Mouse (Mus musculus) adrenal gland, postnatal 4 days (tissue): ENCODE measurements around the gene Fas. TPM values are rescaled to one million over a fixed set of nuclear protein-coding genes. Genes with fewer than 3 reads are reported as not detected.

Experiments used
- DNase-seq, 2 experiments: peaks; one replicate each; pipeline ENCODE4 v3.0.0; 2021 to 2022; ENCODE audit warnings: low spot score in 2 of 2, mixed read lengths in 2 of 2
- total RNA-seq, 2 experiments: library from RNA; stranded (reverse); gene quantifications; 2 replicates each; pipeline ENCODE4 v1.2.3; 2021

Gene Fas
- total RNA-seq, 2 experiments from 2014 or later = 5.1 to 9.9 TPM

DNA sequence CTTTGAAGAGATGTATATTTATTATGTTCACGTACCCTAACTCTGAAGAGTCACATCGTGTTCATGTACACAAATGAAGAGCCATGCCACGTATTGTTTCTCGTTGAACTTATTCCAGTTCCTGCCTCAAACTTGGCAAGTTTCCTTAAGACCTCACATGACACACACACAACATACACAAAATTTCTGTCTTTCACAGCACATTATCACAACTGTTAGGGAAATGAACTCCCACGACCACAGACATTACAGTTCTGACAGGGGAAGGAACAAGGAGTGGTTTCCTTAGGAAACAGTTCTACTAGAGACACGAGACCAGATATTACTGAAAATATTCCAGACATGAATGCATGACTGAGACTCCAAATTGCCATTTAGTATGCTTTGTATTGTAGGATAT is 6.9 kb upstream of the Fas start:
- DNase-seq = no peak

DNA sequence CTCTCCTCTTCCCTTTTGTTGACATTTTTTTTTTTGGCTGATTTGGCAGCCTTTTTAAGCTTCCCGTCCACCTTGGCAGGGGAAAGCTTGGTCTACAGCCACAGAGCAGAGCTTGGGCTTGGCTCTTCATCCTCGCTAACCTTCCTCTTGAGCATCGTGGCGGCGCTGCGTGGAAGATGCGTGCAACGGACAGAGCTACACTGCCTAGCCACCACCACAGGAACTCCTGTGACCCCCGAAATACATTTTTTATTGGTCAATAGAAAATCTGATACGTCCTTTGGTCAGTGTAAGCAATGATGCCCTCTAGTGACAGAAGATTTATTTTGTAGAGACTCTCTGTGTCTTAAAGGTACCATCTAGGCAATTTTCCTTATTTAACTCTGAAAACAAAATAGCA is 6.1 kb upstream of the Fas start:
- no peak for DNase-seq

DNA sequence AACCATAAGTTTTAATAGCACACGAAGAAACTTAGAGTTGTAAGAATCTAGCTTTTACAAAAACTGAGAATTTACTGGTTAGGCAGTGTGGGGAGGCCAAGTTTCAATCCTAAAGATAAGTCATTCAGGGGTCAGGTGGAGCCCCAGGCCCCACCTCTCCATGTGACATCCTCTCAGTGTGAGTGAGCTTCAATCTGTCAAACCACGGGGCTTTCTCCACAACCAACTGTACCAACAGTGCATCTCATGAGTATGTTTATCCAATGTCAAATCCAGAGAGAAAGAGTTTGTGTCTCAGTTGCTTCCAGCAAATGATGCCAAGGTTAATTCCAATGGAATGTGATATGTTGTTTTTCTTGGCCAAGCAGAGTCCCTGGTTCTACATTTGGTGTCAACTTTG is 5.6 kb upstream of the Fas start:
- DNase-seq = no peak

DNA sequence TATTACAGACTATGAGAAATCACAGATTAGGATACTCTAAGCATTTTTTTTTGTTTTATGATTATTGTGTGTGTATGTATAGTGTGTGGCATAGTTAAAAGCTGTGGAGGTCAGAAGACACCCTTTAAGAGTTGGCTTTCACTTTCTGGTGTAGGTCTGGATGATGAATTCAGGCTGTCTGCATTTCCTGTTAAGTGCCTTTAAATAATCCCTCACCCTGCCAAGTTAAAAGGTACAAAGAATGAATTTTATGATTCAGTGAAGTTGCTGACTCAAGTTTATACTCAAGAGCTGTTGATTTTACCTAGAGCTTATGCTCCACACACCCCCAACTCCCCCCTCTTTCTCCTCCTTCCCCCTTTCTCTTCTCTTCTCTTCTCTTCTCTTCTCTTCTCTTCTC is 3.2 kb upstream of the Fas start:
- no peak for DNase-seq

DNA sequence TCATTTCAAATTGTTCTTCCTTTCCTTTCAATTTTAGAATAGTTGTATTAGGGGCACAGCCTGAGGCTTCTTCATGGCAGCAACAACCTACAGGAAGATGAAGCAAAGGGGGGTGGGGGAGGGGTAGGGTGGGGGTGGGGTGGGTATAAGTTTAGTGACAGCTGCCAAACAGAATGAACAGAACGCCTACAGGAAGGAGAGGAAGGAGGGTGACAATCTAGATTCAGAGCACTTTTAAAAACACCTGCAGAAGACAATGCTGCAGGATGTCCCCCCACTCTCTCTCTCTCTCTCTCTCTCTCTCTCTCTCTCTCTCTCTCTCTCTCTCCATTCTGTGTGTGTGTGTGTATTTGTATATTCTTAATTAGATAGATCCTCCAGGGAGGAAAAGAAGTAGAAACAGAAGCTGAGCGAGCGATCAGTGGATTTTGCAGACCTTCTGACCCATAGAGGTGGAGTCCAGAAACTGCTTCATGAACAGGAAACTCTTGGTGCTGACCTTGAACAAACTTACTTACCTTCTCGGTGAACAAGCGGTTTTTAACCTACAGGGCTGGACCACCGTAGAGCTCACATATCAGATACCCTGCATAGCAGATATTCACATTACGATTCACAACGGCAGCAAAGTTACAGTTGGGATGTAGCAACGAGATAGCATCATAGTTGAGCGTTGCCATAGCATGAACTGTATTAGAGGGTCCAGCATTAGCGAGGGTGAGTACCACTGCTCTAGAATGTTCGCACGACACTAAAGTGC is 2.6 kb upstream of the Fas start:
- DNase-seq = no peak

DNA sequence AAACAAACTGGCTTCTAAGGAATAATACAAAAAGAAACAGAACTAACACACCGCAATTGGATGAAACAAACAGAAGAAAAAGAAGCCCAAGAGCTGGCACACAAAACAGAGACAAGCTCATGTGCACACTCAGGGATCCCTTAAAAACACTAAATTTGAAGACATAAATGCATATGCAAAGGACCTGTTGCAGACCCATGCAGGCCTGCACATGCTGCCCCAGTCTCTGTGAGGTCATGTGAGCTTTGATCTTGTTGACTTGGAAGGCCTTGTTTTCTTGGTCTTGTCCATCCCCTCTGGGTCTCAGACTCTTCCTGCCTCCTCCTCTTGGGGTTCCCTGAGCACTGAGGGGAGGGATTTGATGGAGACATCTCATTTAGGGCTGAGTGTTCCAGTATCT is 1.8 kb upstream of the Fas start:
- DNase-seq = no peak

DNA sequence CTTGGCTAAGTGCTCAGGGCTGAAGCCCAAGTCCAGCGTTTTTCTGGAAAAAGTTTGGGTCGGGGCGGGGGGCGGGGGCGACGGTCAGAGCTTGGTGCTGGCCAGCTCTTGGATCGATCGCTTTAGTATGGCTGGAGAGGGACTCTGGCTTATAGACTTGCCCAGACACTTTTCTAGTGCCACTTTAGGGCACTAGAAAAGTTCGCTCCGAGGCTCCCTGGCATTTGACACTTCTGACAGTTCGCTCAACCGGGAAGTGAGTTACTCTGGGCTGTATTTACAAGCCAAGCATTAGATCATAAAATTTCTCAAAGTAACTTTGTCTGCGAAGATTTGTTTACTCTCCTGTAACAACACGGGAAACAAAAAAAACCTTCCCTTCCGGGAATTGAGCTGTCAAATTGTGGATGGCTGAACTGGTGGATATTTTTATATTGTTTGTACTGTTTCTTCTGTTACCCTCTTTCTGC is 441 bp downstream of the Fas start:
- no peak for DNase-seq

DNA sequence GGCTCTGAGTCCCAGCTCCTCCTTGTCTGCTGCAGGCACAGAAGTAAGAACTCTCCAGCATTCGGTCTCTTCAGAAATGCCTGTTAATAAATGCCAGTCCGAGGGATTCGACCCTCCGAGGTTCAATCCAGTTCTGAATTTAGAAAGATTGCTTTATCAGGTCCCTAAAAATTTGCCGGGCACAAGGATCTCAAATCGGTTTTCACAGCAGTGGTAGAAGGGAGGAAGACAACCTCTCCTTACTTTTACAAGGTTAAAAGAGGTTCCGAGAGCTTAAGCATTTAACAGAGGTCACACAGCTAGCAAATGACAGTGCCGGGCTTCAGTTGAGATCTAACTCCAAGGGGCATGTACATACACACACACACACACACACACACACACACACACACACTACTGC is 913 bp downstream of the Fas start:
- DNase-seq = no peak

DNA sequence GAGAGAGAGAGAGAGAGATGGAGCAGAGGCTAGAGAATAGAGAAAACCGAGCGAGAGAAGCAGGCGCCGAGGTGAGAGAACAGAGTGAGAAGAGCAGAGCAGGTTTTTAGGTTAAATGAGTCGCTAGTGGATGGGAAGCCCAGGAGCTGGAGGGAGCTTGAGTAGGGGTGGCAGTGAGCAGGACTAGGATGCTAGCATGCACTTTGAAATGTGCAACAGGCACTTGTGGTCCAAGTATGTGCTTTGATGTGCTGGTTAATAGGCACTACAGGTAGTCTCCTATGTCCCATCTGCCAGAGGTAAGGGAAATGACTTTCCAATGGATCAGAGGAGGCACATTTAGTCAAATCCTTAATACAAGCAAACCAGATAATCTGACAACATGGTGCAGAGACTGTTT is 1.5 kb downstream of the Fas start:
- no peak for DNase-seq

DNA sequence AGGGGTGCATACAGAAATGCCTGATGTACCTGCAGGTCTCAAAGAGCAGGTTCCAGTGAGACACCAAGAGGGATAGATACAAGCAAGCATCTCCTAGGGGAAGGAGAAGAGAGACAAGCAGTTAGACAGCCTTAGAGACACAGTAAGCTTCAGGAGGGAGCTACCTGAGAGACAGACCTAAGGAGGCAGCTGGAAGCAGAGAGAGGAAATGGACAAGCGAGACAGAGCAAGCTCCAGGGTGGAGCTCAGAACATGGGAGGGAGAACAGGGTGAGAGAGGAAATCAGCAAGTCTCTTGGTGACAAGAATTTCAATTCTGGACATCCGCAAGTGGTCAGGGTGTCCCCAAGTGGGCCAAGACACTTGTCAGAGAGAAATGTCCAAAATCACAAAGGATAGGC is 2.2 kb downstream of the Fas start:
- DNase-seq = no peak

DNA sequence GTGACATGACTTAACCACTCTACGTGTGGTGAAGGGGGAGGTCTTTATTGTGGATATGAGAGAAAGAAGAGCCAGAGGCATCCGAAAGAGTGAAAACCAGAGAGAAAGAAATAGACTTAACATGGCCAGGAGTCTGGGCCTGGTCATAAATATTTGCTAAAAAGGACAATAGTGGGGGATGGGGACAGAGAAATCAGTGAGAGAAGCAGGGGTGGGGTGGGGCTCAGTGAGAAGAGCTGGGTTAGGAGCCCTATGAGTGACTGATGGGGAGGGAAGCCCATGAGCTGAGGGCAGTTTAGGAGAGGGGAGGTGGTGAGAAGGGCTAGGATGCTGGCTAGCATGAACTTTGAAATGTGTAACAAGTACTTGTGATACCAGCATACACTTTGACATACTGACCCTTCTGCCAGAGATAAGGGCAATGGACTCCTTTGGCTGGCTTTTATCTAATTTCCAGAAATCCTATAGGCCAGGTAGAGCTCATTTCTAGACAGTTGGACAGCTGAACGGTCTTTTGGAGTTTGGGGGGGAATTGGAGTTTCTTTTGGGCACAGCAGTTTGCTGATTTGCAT is 3.0 kb downstream of the Fas start:
- no peak for DNase-seq

DNA sequence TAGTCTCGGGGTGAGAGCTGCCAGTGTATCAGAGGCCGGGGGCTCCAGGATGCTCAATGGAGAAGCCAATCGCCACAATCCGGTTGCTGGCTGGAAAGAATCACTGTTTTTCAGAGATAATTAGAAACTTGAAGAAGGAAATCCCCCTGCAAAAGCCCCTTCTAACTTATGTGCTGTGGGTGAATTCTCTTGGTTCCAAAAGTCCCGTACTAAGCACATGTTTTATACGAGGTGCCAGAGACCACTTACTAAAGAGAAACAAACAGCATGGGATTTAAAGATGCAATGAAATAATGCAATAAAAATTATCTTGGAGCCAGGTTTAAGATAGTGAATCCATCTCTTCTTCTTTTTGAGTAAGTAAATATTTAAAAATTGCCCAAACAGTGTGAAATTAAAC is 5.0 kb downstream of the Fas start:
- no peak for DNase-seq

DNA sequence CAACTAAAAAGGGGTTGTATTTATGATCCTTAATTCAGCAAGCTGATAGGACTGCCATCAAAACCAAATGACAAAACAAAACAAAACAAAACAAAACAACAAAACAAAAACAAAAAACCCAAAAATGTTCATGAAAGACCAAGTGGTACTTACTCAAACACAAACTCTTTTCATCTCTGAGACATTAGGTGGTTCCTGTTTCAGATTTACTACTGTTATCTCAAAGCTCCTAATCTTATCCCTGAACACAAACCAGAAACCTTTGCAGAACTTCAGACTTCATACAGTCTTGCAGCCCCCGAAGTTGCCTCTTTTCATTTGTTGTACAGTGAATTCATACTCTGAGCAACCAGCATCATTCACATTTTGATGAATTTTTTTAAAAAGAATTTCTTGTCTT is 8.1 kb downstream of the Fas start:
- DNase-seq = no peak

DNA sequence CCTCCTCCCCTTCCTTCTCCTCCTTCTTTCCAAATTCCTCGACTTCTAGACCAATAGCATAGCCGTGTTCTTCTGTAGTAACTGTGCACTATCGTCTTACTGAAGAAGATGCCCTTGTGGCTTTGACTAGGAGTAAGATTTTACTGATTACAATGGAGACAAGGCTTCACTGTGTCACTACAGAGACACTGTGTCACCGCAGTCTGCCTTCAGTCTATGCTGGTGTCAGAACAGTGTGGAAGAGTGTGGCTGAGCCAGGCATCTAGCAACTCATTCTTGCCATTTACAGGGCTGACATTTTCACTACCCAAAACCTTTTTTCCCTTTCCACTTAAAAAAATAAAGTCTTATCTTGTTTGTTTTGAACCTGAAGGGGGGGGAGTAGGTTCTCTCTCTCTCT is 8.8 kb downstream of the Fas start:
- DNase-seq = no peak

DNA sequence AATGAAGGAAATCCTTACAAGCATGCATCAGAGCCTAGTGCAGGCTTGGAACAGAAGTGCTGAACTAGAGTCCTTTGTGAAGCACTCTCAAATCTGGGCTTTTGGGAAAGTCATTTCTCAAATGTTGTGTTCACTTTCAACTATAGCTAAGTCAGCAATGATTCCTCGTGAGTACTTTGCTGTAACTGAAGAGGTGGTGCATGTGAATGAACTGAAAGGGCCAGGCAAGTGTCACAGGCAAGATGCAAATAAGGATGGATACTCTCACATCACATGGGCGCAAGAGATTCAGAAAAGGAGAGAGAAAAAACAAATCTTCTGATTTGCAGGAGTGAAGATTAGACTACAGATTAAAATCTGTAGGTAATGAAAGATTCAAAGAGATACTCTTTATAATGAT is 10.0 kb downstream of the Fas start:
- DNase-seq = no peak

DNA sequence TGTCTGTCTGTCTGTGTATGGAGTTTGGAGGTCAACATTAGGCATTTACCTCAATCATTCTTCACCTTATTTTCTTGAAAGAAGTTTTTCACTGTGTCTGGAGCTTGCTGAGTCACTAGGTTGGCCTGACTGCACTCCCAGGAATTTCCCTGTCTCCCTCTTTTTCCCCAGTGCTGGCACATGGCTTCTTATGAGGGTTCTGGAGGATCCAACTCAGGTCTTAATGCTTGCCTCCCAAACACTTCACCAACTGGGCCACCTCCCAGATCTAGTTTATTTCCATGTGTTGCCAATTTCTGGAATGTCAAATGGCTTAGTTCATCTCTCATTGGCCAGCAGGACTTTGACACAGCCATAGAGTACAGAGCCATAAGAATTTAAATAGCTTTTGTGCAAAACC is 14.5 kb downstream of the Fas start:
- DNase-seq = no peak

DNA sequence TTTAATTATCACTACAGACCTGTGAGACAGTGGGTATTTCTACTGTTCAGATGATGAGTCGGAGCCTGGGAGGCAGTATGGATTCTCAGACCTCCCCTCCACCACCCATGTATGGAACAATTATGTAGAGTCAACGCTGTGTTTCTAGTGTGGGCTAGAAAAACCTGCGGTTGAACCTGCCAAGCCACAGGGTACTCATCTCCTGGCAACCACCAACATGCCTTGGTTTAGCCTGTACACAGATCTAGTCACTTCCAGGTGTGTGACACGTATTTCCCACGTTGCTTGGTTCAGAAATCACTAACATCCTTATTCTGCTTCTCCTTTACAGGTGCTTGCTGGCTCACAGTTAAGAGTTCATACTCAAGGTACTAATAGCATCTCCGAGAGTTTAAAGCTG is 16.3 kb downstream of the Fas start:
- DNase-seq = no peak

DNA sequence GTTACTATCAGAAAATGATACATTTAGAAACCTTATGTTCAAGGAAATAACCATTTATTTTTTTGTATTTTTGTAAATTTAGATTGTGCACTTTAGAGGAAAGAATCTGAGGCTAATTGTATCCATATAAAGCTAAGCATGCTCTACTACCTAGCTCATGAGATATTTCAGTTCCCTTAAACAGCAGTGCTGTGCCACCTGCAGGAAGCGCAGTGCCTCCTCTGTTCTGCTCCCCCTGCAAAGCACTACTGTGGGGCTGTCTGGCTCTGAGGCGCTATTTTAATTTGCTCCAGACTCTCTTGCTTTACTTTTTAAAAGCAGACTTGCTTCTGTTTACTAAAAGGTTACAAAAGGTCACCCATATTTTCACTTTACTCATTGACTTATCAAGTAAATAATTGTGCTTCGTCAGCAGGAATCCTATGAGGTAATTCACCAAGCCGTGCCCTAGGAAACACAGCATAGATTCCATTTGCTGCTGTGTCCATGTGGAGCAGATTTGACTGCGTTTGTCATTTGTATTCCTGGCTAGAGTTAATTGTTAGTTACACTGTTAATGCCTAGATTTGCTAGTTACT is 21.8 kb downstream of the Fas start:
- no peak for DNase-seq

DNA sequence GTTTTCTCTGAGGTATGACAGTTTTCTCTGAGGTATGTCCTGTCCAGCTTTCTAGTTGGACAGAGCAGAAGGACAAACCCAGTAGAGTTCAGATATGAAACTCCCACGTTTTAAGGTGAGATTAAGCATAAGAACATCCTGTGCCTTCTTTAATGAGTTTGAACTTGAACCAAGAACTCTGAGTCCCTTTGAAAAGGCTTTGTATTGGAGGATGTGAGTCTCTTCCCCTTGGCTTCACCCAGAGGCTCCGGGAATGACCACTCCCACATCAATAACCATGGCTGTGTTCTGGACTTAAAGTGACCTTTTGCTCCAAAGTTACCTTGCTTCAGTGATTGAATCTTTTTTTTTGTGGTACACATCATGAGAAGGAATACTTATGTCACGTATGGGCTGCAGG is 37.6 kb downstream of the Fas start:
- DNase-seq = no peak

DNA sequence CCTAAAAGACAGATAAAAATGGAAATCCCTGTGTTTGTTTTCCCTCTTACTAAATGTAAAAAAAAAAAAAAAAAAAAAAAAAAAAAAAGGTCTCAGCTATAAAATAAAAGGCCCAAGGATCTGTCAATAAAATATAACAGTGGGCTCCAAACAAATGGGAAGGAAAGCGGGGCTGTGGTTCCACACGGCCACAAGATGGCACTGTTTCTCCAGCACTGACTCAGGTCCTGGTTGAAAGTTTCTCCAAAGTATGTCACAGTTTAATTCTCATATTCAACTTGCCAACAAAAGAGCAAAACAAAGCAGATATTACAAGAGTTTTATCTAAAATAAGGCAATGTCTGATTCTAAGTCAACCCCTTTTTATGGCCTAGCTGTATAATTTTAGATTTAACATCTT is 43.8 kb downstream of the Fas start:
- peak in 1 of 2 experiments; percentile 9 for DNase-seq

DNA sequence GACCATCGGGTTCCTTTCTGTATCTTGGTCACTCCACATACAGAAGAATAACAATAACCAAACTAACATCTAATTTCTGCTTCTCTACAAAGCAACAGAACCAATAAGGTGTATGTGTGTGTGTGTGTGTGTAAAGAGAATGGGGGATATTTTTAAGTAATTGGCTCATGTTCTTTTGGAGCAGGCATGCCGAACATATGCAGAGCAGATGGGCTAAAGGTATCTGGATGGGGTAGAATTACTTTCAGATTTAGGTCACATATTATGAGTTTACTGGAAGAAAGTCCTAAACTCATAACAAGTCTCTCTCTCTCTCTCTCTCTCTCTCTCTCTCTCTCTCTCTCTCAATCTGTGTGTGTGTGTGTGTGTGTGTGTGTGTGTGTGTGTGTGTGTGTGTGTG is 54.2 kb downstream of the Fas start:
- DNase-seq = no peak

DNA sequence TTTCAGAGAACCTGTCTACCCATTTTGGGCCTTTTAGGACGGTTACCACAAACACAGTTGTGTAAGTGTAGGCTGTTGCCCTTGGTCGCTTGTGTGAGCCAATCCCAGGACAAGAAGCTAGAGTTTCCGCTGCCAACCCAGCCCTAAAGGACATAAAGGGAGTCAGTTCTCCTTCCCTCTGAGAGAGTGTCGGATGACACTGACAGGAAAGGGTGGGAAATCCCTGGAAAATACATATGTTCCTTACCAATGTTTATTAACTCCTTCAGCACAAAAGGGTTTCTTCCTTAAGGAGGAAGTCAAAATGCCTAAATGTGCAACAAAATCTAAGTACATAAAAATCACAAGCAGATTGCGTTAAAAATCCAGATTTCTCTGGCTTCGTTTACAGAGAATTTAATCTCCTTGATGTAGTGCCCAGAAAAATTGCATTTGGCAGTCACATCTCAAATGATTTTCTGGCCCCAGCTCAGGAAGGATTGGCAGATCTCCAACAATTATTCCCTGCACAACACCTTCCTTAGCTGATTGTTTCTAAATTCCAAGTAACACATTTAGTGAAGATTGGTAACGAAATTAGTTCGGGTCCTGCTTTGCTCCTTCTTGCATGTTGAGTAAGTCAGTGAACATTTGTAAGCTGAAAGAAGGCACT is 55.3 kb downstream of the Fas start:
- no peak for DNase-seq
